Mouse (Mus musculus) neural tube, embryonic 15.5 days (tissue): ENCODE data around the gene Tcf7l2. TPM values are rescaled to one million over a fixed set of nuclear protein-coding genes. Genes with fewer than 3 reads are reported as not detected.

Source experiments
- ATAC-seq: fragments of 200-750 bp; cut with Nextera tagmentation; 2 replicates; pipeline ENCODE4 v1.8.0; 2017; ENCODE audit warnings: mild to moderate bottlenecking, moderate TSS enrichment, moderate library complexity; ENCODE audit not compliant: low FRiP score
- H3K27ac ChIP-seq: fragments of 300-500 bp; sonication (generic); replicated peaks from 2 replicates; pipeline ENCODE4 v1.5.1; 2015; ENCODE audit warnings: mild to moderate bottlenecking, inconsistent platforms
- H3K27me3 ChIP-seq: fragments of 300-500 bp; sonication (generic); replicated peaks from 2 replicates; pipeline ENCODE4 v1.6.1; 2015; ENCODE audit warnings: inconsistent platforms
- H3K36me3 ChIP-seq: fragments of 300-500 bp; sonication (generic); 2 replicates; pipeline ENCODE4 v1.6.1; 2015; ENCODE audit warnings: inconsistent platforms
- H3K4me1 ChIP-seq: fragments of 300-500 bp; sonication (generic); 2 replicates; pipeline ENCODE4 v1.6.1; 2015; ENCODE audit warnings: inconsistent platforms
- H3K4me2 ChIP-seq: fragments of 300-500 bp; sonication (generic); 2 replicates; pipeline ENCODE4 v1.6.1; 2015; ENCODE audit warnings: inconsistent platforms, mild to moderate bottlenecking, moderate library complexity
- H3K4me3 ChIP-seq: fragments of 300-500 bp; sonication (generic); replicated peaks from 2 replicates; pipeline ENCODE4 v1.5.1; 2015; ENCODE audit warnings: mild to moderate bottlenecking, inconsistent platforms
- H3K9ac ChIP-seq: fragments of 300-500 bp; sonication (generic); replicated peaks from 2 replicates; pipeline ENCODE4 v1.6.1; 2015; ENCODE audit warnings: mild to moderate bottlenecking, inconsistent platforms
- H3K9me3 ChIP-seq: fragments of 300-500 bp; sonication (generic); replicated peaks from 2 replicates; pipeline ENCODE4 v1.6.1; 2016; ENCODE audit warnings: inconsistent platforms
- WGBS: fragments of 180-500 bp; shearing (Covaris S2); methylation state at CpG from one replicate; pipeline ENCODE4 v1.1.7; 2015; ENCODE audit warnings: mixed read lengths; 5-methylcytosine and 5-hydroxymethylcytosine counted together
- polyA plus RNA-seq: library from polyadenylated mRNA; unstranded; fragments of >200 nt; fragmentation: Nextera tagmentation; extraction: Ambion mirVana; gene quantifications from 2 replicates; pipeline ENCODE4 v1.2.1, GENCODE M21; 2015

Gene Tcf7l2
- polyA plus RNA-seq, 1 experiment from 2014 or later = 13.3 TPM

- Histone ChIP-seq H3K9me3 (no peaks in the 10 kb centered on the region), H3K27ac (no peak overlapping the region), H3K27me3 (no peaks in the 10 kb centered on the region), H3K4me3 (no peak overlapping the region), H3K9ac (no peak overlapping the region), H3K4me1 (peaks cover 4% of the 10 kb centered on the region; the same call in 1 of the 2 replicates), H3K4me2 (no peak overlapping the region), H3K36me3 (no peaks in the 10 kb centered on the region)
- ATAC-seq = no peak
- WGBS = 70% methylated on average over 8 of the region's 8 CpGs
Observed at GRCm38 (mm10) chr19:55781681-55782080, 40.1 kb downstream of the Tcf7l2 start.

GRCm38 (mm10) chr19:55784796-55785418, 43.3 kb downstream of the Tcf7l2 start:
- WGBS = 80% methylated on average over 21 of the region's 21 CpGs
- Histone ChIP-seq H3K4me1 (peaks cover 9% of the 10 kb centered on the region), H3K27ac (no peak overlapping the region), H3K9ac (no peak overlapping the region), H3K4me3 (no peak overlapping the region), H3K36me3 (no peaks in the 10 kb centered on the region), H3K4me2 (no peak overlapping the region), H3K27me3 (no peaks in the 10 kb centered on the region), H3K9me3 (no peaks in the 10 kb centered on the region)
- ATAC-seq = no peak

DNA sequence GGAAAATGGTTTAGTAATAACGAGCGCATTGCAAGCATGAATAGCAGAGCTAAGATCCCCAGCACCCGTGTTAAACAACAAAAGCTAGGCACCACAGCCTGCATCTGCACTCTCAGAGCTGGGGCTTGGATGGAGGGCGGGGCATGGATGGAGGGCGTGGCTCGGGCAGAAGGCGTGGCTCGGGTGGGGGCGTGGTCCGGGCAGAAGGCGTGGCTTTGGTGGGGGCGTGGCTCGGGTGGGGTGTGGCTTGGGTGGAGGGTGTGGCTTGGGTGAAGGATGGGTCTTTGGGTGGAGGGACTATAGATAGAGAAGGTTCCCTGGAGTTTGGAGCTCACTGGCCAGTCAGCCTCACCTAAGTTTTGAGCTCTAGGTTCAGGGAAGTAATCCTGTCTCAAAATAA, 45.8 kb downstream of the Tcf7l2 start:
- H3K4me3 ChIP-seq = no peak overlapping the region
- H3K36me3 ChIP-seq = no peaks in the 10 kb centered on the region
- H3K4me2 ChIP-seq = no peak overlapping the region
- H3K9ac ChIP-seq = no peak overlapping the region
- H3K27me3 ChIP-seq = no peaks in the 10 kb centered on the region
- WGBS = 88% methylated on average over 13 of the region's 13 CpGs
- no peak overlapping the region for H3K27ac ChIP-seq
- no peak for ATAC-seq
- peaks cover 8% of the 10 kb centered on the region for H3K4me1 ChIP-seq
- no peaks in the 10 kb centered on the region for H3K9me3 ChIP-seq

- no peaks in the 10 kb centered on the region for H3K9me3 ChIP-seq
- no peak overlapping the region for H3K27ac ChIP-seq
- H3K36me3 ChIP-seq = no peaks in the 10 kb centered on the region
- no peak for ATAC-seq
- no peaks in the 10 kb centered on the region for H3K27me3 ChIP-seq
- H3K4me1 ChIP-seq = peaks cover 8% of the 10 kb centered on the region
- no peak overlapping the region for H3K9ac ChIP-seq
- no peak overlapping the region for H3K4me3 ChIP-seq
- no peak overlapping the region for H3K4me2 ChIP-seq
- WGBS = 14% methylated on average over 7 of the region's 7 CpGs
Observed at GRCm38 (mm10) chr19:55788285-55788904, 46.8 kb downstream of the Tcf7l2 start.

- ATAC-seq = no peak
- Histone ChIP-seq H3K27ac (no peak overlapping the region), H3K4me1 (peaks cover 7% of the 10 kb centered on the region), H3K4me2 (no peak overlapping the region), H3K9me3 (no peaks in the 10 kb centered on the region), H3K9ac (no peak overlapping the region), H3K36me3 (no peaks in the 10 kb centered on the region), H3K4me3 (no peak overlapping the region), H3K27me3 (no peaks in the 10 kb centered on the region)
- WGBS = 55% methylated on average over 5 of the region's 5 CpGs
Observed at GRCm38 (mm10) chr19:55788905-55789295, 47.3 kb downstream of the Tcf7l2 start.

DNA sequence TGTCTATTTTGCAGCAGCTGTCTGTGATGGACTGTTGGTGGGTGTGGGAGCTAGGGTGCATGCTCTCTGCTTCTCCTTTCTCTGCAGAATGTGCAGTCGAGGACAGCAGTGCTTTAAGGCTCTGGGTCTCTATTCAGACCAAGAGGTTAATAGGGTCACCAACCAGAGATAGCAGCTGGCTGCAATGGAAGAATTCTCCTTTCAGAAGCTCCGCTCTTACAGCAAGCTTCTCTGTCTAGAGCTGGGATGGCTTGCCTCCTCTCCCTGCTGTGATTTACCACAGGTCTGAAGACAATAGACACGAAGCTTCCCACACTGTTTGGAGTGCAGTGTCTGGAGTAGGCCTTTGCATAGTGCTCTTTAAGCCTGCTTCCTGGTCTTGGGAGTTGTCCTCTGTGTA, 48.2 kb downstream of the Tcf7l2 start:
- H3K9ac ChIP-seq = no peak overlapping the region
- H3K4me3 ChIP-seq = no peak overlapping the region
- no peaks in the 10 kb centered on the region for H3K27me3 ChIP-seq
- H3K4me2 ChIP-seq = no peak overlapping the region
- peaks cover 7% of the 10 kb centered on the region; the same call in 1 of the 2 replicates for H3K4me1 ChIP-seq
- no peak for ATAC-seq
- WGBS = 15% methylated on average over 3 of the region's 3 CpGs
- no peaks in the 10 kb centered on the region for H3K36me3 ChIP-seq
- no peaks in the 10 kb centered on the region for H3K9me3 ChIP-seq
- no peak overlapping the region for H3K27ac ChIP-seq

DNA sequence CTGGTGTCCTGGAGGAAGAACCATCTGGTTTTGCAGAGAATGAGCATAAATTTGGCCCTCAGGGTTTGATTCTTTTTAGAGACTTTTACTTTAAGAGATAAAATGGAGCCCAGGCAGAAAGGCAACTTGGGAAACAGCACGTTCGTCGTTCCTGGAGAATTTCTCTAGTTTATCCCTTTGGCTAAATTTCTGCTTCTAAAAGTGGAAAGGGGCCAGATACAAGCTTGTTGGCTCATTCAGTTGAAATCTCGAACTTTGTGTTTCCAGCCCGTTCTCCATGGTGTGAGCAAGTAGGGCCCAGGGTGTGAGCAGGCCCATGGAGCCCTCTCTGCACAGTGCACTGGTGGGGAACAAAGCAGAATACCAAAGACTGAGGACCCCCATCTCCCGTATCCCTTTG, 49.7 kb downstream of the Tcf7l2 start:
- Histone ChIP-seq H3K4me2 (no peak overlapping the region), H3K4me3 (no peak overlapping the region), H3K9me3 (no peaks in the 10 kb centered on the region), H3K9ac (no peak overlapping the region), H3K36me3 (no peaks in the 10 kb centered on the region), H3K27ac (no peak overlapping the region), H3K4me1 (peaks cover 7% of the 10 kb centered on the region; the same call in 1 of the 2 replicates), H3K27me3 (no peaks in the 10 kb centered on the region)
- 90% methylated on average over 6 of the region's 6 CpGs for WGBS
- no peak for ATAC-seq

DNA sequence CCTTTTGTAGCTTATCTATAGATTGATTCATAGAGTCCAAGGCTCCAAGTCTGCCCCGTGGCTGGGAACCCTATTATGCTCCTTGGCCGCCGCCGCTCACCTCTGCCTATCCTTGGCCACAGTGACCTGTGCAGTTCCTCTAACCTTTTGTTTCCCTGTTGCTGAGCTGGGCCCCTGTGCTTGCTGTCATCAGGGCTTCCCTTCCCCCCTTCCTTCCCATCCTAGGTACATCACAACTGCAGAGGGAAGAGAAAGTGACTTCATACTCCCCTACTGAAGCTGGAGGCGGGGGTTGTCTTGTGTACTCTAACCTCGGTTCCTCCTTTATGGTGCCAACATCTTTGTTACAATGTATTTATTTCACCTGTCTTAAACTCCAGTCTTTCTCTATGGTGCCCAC, 50.3 kb downstream of the Tcf7l2 start:
- Histone ChIP-seq H3K36me3 (no peaks in the 10 kb centered on the region), H3K27ac (no peak overlapping the region), H3K4me1 (peaks cover 7% of the 10 kb centered on the region; the same call in 1 of the 2 replicates), H3K27me3 (no peaks in the 10 kb centered on the region), H3K4me3 (no peak overlapping the region), H3K9me3 (no peaks in the 10 kb centered on the region), H3K9ac (no peak overlapping the region), H3K4me2 (no peak overlapping the region)
- ATAC-seq = no peak
- 87% methylated on average over 6 of the region's 6 CpGs for WGBS

- H3K4me3 ChIP-seq = no peak overlapping the region
- no peak overlapping the region for H3K9ac ChIP-seq
- no peaks in the 10 kb centered on the region for H3K27me3 ChIP-seq
- no peak for ATAC-seq
- no peaks in the 10 kb centered on the region for H3K9me3 ChIP-seq
- H3K4me2 ChIP-seq = no peak overlapping the region
- no peak overlapping the region for H3K27ac ChIP-seq
- peaks cover 11% of the 10 kb centered on the region for H3K4me1 ChIP-seq
- H3K36me3 ChIP-seq = no peaks in the 10 kb centered on the region
- WGBS = 47% methylated on average over 5 of the region's 5 CpGs
Observed at GRCm38 (mm10) chr19:55792571-55792970, 51.0 kb downstream of the Tcf7l2 start.

GRCm38 (mm10) chr19:55793029-55793428, 51.4 kb downstream of the Tcf7l2 start:
- H3K27ac ChIP-seq = no peak overlapping the region
- no peaks in the 10 kb centered on the region for H3K27me3 ChIP-seq
- no peak overlapping the region for H3K4me2 ChIP-seq
- ATAC-seq = no peak
- no peak overlapping the region for H3K9ac ChIP-seq
- WGBS = 78% methylated on average over 4 of the region's 4 CpGs
- H3K9me3 ChIP-seq = no peaks in the 10 kb centered on the region
- H3K4me1 ChIP-seq = peaks cover 13% of the 10 kb centered on the region
- H3K4me3 ChIP-seq = no peak overlapping the region
- no peaks in the 10 kb centered on the region for H3K36me3 ChIP-seq

GRCm38 (mm10) chr19:55794194-55794945, 52.8 kb downstream of the Tcf7l2 start:
- no peaks in the 10 kb centered on the region for H3K9me3 ChIP-seq
- no peak overlapping the region for H3K4me2 ChIP-seq
- no peak overlapping the region for H3K9ac ChIP-seq
- no peak overlapping the region for H3K27ac ChIP-seq
- H3K4me1 ChIP-seq = peaks cover 9% of the 10 kb centered on the region
- 39% methylated on average over 8 of the region's 8 CpGs for WGBS
- H3K36me3 ChIP-seq = no peaks in the 10 kb centered on the region
- no peak for ATAC-seq
- no peaks in the 10 kb centered on the region for H3K27me3 ChIP-seq
- H3K4me3 ChIP-seq = no peak overlapping the region

GRCm38 (mm10) chr19:55794946-55795340, 53.3 kb downstream of the Tcf7l2 start:
- no peak overlapping the region for H3K9ac ChIP-seq
- H3K27ac ChIP-seq = no peak overlapping the region
- no peaks in the 10 kb centered on the region for H3K9me3 ChIP-seq
- H3K4me2 ChIP-seq = no peak overlapping the region
- peaks cover 9% of the 10 kb centered on the region for H3K4me1 ChIP-seq
- H3K4me3 ChIP-seq = no peak overlapping the region
- H3K36me3 ChIP-seq = no peaks in the 10 kb centered on the region
- ATAC-seq = no peak
- WGBS = 96% methylated on average over 5 of the region's 5 CpGs
- no peaks in the 10 kb centered on the region for H3K27me3 ChIP-seq
